Mouse (Mus musculus): ENCODE measurements at regions not wholly inside any gene's neighbourhood (a gene's known extent, or its start where the extent isn't known, plus 50 kb on each side); places are given as distances from the start of the nearest gene placed in this dataset.

DNA sequence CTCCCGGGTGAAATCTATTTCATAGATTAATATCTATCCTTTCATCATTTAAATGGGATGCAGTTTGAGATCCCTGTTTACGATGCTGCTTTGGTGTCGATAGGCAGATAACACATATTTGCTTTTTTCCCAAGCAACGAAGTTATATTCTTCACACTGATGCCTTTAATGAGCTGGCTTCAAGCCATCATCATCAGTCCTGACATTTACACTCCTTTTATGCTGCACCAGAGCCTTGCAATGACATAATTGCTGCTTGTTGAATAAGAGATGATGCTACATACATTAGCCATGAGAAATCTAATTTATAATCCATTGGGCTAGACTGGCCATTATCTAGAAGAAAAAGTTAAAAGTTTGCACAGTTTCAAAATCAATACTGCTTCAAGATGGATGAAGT is 718.9 kb downstream of the Dnah5 start:
- 84% methylated on average over 4 of the region's 4 CpGs for WGBS
- H3K9me3 ChIP-seq (ENCODE audit: control insufficient read depth, low read length) = no peaks in the 10 kb centered on the region

GRCm38 (mm10) chr15:28948245-28948644 is 744.7 kb downstream of the Dnah5 start:
- 80% methylated on average over 1 of the region's 1 CpGs for WGBS
- no peak overlapping the region for H3K4me3 ChIP-seq (ENCODE audit: low read depth, low read length)
- H3K4me2 ChIP-seq (replicated peaks; ENCODE audit: low read depth, low read length) = no peak overlapping the region
- H3K27me3 ChIP-seq (ENCODE audit: control insufficient read depth, insufficient read depth, low read length) = no peaks in the 10 kb centered on the region
- H3K4me1 ChIP-seq (replicated peaks; ENCODE audit: control insufficient read depth, insufficient read depth, low read length) = no peaks in the 10 kb centered on the region
- no peaks in the 10 kb centered on the region for H3K9me3 ChIP-seq (ENCODE audit: control insufficient read depth, low read length)
- H3K27ac ChIP-seq (ENCODE audit: low read depth, low read length) = no peak overlapping the region
- no peak overlapping the region for H3K9ac ChIP-seq (ENCODE audit: low read depth, low read length)
- no peak for ATAC-seq (ENCODE audit: low FRiP score)
- DNase-seq (ENCODE audit: low spot score) = no peak
- no peaks in the 10 kb centered on the region for H3K36me3 ChIP-seq (ENCODE audit: control insufficient read depth, insufficient read depth, low read length)

More for the DNA sequence above, 718.9 kb downstream of the Dnah5 start:
- Histone ChIP-seq H3K4me3 (ENCODE audit: low read depth, low read length) (no peak overlapping the region), H3K4me2 (replicated peaks; ENCODE audit: low read depth, low read length) (no peak overlapping the region), H3K9ac (ENCODE audit: low read depth, low read length) (no peak overlapping the region), H3K4me1 (replicated peaks; ENCODE audit: control insufficient read depth, insufficient read depth, low read length) (no peaks in the 10 kb centered on the region), H3K36me3 (ENCODE audit: control insufficient read depth, insufficient read depth, low read length) (no peaks in the 10 kb centered on the region), H3K27me3 (ENCODE audit: control insufficient read depth, insufficient read depth, low read length) (no peaks in the 10 kb centered on the region), H3K27ac (ENCODE audit: low read depth, low read length) (no peak overlapping the region)
- DNase-seq (ENCODE audit: low spot score) (no peak), ATAC-seq (ENCODE audit: low FRiP score) (no peak)

All from hindbrain, embryonic 11.5 days (tissue).